Mouse (Mus musculus): ENCODE measurements around the gene Cd160.

The Cd160 gene

DNA sequence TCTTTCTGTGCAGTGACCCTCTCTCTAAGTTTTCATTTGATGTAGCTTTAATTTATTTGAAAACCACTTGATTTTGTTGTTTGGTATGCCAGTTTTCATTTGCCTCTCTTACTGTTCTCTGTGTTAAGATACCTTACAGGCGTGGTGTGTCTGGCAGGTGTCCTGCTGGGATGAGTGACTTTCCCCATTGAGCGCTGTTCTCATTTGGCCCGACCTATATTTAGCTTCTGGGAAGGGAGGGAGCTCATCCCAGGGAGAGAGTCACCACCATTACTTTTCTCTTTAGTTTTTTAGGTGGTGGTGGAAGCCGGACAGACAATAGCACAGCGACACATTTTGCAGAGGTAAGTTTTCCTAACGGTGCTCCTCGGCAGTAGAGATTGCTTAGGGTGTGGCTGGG, 71.5 kb downstream of the Cd160 start:
- DNase-seq, result no peak

DNA sequence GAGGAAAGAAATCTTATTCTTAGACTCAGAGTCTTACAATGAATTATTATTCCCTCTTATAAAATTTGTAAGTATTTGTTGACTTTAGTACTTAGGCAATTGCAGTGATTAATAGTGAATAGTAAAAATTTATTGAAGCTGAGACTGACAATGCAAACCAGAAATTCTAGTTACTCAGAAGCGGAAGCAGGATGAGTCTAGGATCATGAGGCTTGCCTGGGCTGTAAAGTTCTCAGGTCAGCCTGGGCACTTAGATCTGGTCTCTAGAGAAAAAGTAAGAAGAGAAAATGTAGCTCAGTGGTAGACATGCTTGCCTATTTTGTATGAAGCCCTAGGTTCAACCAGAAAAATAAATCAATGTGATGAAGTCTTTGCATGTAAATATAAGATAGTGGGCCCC, 73.2 kb downstream of the Cd160 start:
- no peak for DNase-seq
